Mouse (Mus musculus): ENCODE data around the gene Frem1.

Frem1 gene

DNA sequence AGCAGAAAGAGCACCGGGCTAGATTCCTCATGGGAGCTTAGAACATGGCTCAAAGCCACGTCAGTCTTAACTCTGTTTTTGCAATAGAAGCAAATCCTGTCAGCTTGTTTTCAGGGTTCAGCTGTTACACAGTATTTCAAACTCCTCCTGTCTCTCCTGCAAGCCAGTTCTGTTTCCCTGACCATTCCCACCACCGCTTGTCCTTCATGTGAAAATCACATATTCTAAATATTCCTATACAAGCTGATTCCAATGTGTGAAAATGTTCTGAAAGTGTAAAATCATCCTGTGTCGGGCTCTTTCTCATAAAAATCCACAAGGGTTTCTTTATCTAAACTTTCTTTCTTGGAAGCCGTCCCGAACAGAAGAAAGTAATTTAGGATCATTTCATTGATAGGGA, 22.0 kb downstream of the Frem1 start:
- DNase-seq (ENCODE audit: low spot score in 2 of 2) = no peak

DNA sequence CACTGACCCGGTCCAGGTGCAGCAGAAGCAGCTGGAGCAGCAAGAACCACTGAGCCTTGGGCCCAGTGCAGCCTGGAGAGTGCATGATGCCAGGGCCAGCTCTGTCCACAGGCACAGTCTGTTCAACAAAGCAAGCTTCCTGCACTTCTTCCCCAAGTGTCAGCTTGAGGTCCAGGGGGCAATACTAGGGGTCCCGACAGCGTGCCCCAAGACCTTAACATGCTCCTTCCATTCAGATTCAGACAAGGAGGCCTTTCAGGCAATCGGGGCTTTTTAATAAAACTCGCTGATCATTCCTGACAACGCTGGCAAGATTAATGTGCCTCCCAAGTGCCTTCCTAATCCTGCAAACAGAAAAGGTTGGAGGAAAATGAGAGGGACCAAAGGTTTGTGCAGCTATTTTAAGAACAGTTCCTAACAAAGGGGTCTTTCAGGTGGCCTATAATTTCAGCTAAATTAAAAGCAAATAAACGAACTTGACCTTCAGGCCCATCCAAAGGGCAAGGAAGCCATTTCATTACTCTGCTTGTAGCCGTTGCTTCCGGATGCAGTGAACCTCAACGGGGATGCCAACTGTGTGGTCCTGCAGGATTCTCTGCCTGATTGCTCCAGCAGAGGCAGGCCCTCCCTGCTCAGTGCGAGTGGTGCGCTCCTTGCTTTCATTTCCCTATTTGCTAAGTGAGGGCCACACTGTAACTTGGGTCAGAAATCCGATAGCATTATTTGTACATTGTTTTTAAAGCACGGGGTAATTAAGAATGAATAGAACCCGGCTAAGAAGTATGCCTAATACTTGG, 31.2 kb downstream of the Frem1 start:
- no peak for DNase-seq (ENCODE audit: low spot score in 2 of 2)

DNA sequence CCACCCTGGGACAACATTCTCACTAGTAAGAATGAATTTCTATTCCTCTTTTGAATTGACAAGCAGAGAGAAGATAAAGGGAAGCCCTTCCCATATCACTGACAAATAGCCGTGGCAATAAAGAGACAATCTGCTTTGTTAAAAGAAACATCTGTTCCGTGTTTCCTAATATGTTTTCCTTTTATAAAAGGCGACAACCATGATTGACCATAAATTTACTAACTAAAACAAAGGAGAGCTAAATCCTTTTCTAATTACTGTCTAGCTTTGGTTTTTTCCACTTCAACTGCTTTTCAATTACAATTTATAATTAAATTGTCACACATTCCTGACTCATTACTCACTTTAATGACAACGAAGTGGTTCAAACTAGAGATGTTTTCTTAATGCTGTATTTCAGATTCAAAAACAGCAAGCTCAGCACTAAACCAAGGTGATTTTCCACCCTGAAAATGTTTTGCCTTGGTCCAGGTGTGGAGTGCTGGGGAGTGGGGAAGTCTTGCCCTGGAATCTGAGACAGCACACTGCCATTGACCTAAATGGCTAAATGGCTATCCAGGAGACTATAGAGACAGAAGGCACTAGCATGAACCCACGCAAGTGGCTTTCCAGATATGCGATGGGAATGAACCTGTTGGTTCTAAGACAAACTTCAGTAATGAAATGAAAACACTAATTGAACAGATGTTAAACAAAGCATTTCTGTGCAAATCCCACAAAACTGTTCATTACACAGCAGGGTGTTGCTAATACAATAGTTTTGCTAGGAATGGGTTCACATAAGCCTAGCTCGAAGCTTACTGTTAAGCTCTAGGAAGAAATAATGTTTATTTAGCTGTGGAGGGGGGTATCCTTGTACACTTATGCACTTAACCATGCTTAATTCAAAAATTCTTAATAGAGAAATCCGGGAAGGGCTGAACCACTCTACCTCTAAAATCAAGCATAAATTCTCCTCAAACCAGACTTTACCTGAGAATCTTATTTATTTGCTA, 33.7 kb downstream of the Frem1 start:
- DNase-seq (ENCODE audit: low spot score in 2 of 2) = no peak

DNA sequence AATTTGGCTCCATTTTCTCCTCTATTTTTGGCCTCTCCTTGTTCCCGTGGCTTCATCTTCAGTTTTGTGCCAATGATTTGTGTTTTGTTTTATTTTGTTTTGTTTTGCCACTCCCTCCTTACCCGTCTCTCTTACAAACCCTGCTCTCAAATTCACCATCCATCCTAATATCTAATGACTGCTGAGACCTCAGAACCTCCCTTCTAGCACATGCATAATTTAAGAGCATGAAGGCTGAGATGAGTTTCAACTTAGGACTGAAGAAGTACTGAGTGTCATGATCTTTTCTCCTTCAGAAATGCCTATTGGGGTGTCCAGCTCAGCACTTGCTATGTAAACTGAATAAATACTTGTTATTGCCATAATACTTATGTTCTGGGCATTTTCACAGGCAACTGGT, 37.6 kb downstream of the Frem1 start:
- DNase-seq (ENCODE audit: low spot score in 2 of 2) = no peak

DNA sequence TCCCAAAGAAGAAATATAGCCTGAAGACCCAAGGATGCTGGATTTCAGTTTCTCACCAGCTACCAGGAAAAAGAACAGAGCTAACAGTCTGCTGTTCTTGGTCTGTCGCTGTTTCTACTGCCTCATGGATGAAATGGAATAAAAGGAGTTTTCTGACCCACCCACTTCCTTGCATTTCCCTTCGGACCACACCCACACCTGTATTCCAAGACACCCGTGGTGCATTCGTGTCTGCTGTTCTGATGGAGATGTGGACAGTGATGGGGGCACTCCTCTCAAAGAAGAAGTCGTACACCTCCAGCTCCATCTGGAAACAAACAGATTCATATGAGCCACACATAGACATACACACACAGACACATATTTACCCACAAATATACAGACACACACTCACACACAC, 48.1 kb downstream of the Frem1 start:
- DNase-seq (ENCODE audit: low spot score in 2 of 2) = no peak

DNA sequence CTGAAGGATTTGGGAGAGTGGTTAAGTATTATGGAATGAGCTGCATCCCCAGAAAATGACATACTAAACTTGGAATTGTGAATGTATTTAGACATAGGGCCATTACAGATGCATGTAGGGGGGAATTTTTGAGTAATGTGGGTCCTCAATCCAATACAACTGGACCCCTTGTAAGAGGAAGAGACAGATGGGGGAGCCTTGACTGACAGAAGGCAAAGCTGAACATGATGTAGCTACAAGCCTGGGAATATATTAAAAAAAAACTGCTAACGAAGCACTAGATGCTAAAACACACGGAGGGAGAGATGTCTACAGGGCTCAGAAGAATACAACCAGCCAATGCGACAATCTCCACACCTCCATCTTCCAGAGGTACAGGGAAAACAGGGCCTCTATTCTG, 60.1 kb downstream of the Frem1 start:
- no peak for DNase-seq (ENCODE audit: low spot score in 2 of 2)

DNA sequence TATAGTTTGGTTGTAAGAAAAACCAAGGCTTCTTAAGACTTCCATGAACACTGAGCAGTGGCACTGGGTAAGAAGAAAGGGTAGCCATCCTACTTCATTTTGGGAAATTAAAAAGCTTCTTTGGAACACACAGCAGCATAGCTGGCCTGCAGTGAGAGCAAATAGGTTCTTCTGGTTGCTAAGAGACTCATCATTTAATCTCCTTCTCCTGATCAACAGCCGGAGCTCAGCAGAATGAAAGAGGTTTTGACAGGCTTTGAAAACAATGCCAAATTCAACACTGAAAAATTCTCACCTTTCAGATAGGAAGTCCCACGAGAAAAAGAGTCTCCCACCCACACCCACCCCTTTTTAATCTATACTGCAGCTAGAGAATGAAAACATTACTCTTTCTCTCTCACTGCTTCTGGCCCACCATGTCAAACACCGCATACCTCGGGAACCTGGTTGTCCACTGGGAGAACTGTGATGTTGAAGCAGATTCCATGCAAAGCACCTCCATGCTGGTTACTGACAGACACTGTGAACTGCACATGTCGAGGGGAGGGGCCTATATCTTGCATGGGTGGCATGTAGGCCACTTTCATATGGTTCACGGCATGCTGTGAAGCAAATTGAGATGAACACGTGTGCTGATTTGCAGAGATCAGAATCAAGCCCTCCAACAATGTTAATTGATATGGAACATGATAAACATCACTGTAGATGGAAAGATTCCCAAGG, 61.0 kb downstream of the Frem1 start:
- DNase-seq (ENCODE audit: low spot score in 2 of 2) = no peak

DNA sequence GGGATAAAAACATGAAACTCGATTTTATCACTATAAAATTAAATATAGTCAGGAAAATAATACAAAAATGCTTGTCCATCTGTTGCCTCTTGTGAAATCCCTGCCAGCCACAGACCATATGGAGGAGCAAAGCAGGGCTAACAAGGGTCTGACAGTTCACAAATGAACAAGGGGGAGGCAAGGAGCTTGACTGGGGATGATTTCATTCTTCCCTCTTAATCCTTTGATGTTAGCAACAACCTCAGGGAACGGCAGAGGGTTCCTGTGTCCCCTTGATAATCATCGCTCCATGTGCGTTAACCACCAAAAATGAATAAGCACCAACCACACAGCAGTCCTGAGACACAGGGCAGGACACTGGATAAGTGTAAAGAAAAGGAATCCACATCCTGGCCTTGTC, 79.8 kb downstream of the Frem1 start:
- DNase-seq (ENCODE audit: low spot score in 2 of 2) = no peak

DNA sequence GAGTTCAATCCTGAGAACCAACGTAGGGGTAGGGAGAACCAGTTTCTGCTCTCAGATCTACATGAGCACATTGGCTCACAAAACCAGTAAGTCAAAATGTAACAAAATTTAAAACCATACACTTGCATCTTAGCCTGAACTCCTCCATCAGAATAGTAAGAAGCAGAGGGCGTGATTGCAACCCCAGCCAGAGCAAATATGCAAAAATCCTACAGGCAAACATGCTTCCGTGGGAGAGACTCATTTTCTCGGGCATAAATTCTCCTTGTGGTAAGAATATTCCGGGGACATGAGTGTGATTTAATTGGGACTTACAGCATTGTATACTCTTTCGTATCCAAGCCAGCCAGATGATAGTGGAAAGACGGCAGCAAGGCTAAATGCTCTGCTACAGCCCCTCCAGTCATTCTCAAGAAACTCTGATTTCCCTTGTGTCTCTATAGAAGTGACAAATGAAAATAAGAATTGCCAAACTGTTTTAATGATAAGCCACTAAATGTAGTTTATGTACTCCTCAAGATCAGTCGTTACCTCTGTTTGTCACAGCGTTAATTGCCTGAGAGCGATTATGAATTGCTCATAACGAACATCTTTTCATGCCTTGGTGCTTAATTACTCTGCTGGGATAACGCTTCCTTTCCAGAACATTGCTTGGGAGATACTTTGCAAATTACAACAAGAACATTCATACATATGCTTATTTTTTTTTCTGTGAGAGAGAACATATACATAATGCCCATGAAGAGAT, 81.1 kb downstream of the Frem1 start:
- no peak for DNase-seq (ENCODE audit: low spot score in 2 of 2)

DNA sequence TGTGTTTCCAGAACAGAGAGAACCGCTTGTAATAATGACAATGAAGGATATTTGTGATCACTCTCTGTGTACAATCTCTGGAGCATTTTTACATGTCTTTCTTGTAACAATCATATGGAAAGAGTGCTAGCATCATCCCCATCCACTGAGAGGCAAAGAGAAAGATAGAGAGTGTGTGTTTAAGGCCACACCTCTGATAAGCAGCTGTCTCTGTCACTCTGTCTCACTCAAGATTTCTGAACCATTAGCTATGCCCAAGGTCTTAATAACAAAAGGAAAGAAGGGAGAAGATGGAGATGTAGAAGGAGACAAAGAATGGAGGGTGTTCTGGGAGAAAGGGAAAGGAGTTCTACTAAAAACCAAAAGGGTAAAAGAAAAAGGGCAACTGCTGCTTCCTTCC, 91.1 kb downstream of the Frem1 start:
- no peak for DNase-seq (ENCODE audit: low spot score in 2 of 2)

DNA sequence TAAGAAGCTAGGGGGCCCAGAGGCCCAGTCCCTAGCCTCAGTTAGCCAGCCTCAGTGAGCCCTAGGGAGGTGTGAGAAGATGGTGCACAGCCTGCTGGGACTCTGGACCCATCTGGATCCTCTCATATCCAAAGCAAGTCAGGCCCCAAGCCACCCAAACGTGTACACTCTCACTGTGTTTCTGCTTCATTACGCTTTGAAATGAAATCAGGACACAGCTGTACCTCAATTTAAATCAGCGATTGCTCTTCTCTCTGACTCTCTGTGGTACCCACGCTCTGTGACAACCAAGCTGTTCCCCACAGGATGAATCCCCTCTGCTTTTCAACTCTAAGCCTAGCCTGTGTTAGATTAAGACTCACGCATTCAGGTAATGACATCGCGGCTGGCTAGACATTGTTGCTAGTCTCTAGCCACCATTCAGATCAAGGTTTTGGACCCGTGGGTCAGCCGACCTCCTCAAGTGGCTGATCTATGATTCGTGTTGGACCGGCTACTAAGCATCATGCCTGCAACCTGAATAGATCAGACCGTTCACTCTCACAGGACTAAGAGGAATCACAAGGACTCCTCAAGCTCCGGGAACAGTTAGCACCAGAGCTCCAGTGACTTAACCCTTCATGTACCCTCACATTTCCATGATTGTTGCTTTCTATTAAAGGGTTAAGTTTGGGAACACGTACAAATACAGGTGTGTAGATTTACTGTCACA, 94.2 kb downstream of the Frem1 start:
- DNase-seq (ENCODE audit: low spot score in 2 of 2) = no peak

DNA sequence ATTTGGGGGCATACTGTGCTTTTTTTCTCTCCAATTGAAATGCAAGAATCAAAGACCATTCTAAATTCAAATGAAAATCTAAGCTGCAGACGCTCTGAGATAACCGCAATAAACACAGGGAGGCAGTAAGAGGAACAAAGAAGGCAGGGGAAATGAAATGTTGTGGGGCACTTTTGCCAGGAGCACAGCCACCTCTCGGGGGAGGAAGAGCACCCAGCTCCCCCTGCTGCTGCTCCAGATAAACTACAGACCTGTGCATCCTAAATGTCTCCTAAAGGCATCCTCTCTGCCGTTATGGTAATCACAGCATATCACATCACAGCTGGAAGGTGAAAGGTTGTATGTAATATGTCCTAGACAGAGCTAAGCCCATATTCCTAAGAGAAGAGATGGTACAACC, 98.1 kb downstream of the Frem1 start:
- no peak for DNase-seq (ENCODE audit: low spot score in 2 of 2)

DNA sequence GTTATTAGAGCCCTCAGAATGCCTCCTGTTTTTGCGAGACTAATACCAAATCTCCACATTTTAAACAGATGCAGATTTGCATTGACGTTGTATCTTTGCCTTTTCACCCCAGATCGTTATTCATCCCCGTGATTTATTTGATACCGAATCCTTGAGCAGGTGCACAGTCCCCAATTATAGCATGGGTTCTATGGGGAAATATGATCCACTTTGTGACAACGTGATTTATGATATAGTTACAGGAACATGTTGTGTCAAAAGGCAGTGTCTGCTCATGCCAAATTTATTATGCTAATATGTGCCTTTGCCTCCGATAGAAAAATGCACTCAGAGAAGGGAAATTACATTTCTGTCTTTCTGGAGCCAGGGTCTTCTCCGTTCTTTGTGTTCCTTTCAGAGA, 102.6 kb downstream of the Frem1 start:
- no peak for DNase-seq (ENCODE audit: low spot score in 2 of 2)

DNA sequence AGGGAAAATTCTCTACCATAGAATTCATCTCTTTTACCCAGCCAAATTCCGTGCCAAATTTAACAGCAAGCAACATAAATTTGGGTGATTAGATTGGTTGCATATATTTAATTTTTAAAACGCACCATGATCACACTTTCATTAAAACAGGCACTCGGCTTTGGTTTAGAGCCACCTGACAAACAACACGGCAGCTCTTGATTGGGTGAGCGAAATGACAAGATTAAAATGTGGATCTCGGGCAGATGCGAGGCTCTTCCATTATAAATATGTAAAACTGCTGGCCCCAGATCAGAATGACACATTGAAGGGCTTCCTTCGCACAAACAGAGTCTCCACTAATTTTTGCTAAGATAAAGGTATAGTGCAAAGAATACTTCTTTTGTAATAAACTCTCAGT, 105.4 kb downstream of the Frem1 start:
- peak in 1 of 2 experiments; percentile 47 for DNase-seq (ENCODE audit: low spot score in 2 of 2)

DNA sequence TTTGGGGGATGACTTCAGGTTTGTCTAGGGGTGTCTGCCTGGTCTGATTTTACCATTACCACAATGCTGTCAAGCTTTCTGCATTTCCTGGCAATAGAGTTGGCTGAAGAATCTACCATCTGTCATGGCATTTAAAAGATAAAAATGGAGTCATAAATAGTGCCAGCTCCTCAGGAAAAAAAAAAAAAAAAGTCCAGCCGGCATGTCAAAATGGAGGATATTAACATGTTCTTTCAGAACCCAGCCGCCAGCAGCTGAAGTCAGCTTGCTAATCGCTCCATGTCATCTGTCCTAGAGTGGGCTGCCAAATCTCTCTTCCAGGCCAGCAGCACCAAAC, 105.9 kb downstream of the Frem1 start:
- DNase-seq (ENCODE audit: low spot score in 2 of 2) = peak; percentile 66 to 79

DNA sequence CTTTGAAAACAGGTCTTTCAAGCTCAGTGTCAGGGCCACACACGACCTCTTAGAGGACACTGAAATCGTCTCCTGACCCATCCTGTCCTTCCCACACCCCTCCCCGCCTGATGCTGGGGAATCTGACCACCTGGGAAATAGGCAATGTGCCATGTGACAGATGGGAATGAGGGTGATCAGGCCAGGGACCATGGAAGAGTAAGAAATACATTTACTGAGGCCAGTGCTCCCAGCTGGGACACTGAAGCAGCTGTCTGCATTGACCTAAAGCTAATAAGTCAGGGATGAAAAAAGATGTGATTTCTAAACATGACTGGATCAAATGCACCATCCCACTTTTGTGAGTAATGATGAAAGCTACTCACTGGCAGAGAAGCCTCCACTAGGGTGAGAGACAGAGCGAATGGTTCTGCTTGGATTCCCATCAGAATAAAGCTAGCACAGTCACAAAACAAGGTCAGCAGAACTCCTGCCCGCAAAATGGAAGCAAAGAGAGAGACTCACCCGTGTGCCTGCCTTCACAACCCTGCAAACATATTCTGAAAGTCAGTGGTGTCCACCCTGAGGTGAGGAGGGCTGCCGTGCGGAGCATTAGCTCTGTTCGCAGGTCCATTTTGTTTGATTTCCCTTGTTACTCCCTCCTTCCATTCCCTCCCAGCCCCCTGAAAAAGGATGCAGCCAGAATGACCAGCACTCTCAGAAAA, 106.4 kb downstream of the Frem1 start:
- no peak for DNase-seq (ENCODE audit: low spot score in 2 of 2)

DNA sequence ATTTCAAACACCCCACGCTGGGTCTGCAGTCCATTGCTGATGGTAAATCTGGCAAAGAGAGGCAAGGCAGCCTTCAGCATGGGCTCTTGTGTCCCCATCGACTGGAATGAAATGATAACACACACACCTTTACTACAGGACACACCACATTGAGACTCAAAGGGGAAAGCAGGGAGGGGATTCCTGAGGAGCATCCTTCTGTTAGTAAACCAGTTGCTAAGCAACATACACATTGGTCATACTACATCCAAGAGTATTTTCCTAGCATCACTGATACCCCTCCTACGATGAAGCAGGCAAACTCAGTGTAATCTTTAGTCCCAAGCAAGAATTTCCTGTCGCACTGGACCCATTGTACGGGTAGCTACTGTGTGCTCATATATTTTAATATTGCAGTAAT, 111.5 kb downstream of the Frem1 start:
- DNase-seq (ENCODE audit: low spot score in 2 of 2) = no peak

DNA sequence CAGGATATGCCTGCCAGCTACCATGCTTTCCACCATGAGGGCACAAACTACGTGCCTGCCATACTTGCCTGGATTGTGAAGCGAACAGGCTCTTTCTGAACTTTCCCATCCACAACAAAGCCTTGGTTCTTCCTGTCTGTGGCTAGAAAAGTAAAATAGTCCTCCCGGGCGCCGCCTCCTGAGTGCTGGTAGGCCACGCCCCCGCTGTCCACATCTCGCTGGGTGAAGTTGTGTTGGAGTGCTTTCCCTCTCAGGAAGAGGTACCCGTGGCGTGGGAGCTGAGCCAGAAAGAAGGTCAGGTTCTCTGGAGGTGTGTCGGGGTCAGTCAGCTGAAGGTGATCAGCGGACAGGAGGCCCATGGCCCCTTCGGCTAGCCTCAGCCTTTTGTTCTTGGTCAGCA, 111.9 kb downstream of the Frem1 start:
- no peak for DNase-seq (ENCODE audit: low spot score in 2 of 2)

DNA sequence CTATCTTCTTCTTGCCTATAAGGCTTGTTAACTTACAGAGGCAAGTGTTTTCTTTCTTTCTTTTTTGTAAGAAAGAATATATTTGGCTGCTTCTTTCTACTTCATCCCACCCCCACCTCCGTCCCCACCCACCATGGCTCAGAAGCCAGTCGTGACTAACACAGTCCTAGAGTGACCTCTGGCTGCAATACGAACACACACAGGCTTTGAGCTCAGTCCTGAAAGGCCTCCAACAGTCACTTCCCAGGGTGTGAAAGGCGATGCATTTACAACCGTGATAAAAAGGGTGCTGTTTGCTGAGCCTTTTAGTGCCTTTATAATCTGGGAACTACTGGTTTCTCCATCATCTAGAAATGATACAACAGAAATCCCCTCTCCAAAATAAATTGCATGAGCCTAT, 117.8 kb downstream of the Frem1 start:
- DNase-seq (ENCODE audit: low spot score in 2 of 2) = peak; percentile 68 to 69

DNA sequence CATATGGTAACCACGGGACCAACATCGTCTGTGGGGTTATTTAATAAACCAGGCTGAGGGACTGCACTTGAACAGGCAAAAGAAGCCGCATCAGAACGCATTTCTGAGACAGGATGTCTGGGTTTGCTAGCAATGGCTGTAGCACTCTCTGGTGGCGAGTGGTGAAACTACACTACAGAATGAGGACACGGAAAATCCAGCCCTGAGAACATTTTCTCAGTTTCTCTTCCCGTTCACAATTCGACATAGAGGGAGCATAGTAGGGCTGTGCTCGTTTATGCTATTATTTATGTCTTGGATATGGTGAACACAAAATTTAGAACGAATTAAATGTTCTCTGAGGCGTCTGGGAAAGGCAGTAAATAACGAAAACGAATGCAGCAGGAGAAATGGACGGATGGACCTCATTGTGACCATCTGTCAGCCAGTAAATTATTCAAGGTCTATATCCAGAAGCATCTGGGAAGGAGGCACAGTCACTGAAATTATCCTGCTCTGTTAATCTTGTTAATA, 118.4 kb downstream of the Frem1 start:
- peak; percentile 89 to 91 for DNase-seq (ENCODE audit: low spot score in 2 of 2)

Measured in right cerebral cortex, postnatal 10 days (tissue).